Mouse (Mus musculus): Measurements from ENCODE around the gene Slc35d3. TPM values are rescaled to one million over a fixed set of nuclear protein-coding genes. Genes with fewer than 3 reads are reported as not detected.

The Slc35d3 gene
- 1 to 10 TPM; 1.7 to 3.2 TPM for total RNA-seq (2021)

GRCm38 (mm10) chr10:19850998-19851691 is at the start of gene Slc35d3:
Gene Slc35d3 (minus strand): TSS chr10:19851459.
- intact Hi-C loops (cut with DNase I): no loop called here
- DNase-seq (ENCODE audit: extremely low spot score in 1 of 2, low spot score in 2 of 2): peak; percentile 30 to 50

GRCm38 (mm10) chr10:19900191-19900590 is 48.9 kb upstream of the Slc35d3 start:
- DNase-seq (ENCODE audit: extremely low spot score in 1 of 2, low spot score in 2 of 2): no peak
- intact Hi-C loops (cut with DNase I): no loop called here

DNA sequence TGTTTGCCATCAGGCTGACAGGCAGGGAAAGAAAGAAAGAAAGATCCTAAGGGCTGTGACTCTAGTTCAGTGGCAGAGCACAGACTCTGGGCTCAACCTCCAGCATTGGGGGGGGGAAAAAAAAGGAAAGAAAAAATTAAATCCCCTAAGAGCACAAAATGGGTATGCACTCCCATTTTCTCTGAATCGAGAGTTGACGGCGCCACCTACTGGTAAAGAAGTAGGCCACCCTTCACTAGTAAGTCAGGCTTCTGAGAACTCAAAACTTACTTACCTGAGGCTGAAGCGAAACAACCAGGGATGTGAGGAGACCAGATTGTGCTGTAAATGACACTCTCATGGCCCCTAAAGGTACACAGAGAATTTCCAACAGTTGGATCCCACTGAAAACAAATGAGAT is 42.7 kb upstream of the Slc35d3 start:
- intact Hi-C loops (cut with DNase I): loop anchor here (2.0 to 5.0 kb wide), 2 partner anchors 182 to 653 kb away; partner anchors contain the start of gene Il20ra
- DNase-seq (ENCODE audit: extremely low spot score in 1 of 2, low spot score in 2 of 2): peak; percentile 32 to 33

GRCm38 (mm10) chr10:19893146-19893545 is 41.9 kb upstream of the Slc35d3 start:
- intact Hi-C loops (cut with DNase I): loop anchor here (5.0 kb wide), 1 partner anchor 181 kb away; the partner anchor contains the start of gene Il20ra

GRCm38 (mm10) chr10:19891686-19892085 is 40.4 kb upstream of the Slc35d3 start:
- intact Hi-C loops (cut with DNase I): loop anchor here (5.0 kb wide), 1 partner anchor 179 kb away; the partner anchor contains the start of gene Il20ra
- DNase-seq (ENCODE audit: extremely low spot score in 1 of 2, low spot score in 2 of 2): no peak

More at GRCm38 (mm10) chr10:19893146-19893545, 41.9 kb upstream of the Slc35d3 start:
- no peak for DNase-seq (ENCODE audit: extremely low spot score in 1 of 2, low spot score in 2 of 2)

DNA sequence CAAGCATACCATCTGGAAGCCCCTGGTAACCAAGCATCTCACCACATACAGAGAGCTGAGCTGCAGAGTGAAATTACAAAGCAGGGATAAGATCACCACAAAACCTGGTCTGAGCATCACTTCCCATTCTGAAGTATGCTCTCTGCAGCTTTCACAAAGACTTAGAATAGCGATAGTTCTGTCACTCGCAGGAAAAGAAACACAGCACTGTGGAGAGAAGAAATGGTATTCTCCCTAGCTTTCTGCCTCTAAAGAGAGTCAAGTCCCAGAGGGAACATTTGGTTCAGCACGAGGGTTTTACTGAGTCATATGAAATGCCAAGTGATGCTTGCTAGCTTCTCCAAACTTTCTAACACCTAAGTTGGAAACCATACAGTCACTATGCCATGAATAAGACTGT is 38.6 kb upstream of the Slc35d3 start:
- intact Hi-C loops (cut with DNase I): loop anchor here (5.0 kb wide), 1 partner anchor 178 kb away; the partner anchor contains the start of gene Il20ra
- DNase-seq (ENCODE audit: extremely low spot score in 1 of 2, low spot score in 2 of 2): no peak

GRCm38 (mm10) chr10:19886249-19886648 is 35.0 kb upstream of the Slc35d3 start:
- no peak for DNase-seq (ENCODE audit: extremely low spot score in 1 of 2, low spot score in 2 of 2)
- intact Hi-C loops (cut with DNase I): no loop called here

DNA sequence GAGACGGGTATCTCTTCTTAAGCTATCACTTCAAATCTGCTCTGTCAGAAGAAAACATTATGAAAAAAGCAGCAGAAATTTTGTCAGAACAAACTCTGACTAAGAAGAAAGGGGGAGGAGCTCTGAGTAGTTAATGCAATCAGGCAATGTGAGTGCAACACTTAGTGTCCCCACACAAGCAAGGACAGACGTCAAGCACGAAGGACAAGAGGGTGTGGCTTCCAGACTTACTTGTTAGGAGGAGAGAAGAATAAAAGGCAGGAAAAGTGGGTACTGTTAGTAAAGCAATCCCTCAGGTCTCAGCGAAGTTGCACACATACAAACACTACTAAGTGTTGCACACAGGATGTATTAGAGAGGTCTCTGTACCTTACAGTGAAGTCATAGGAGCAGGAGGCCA is 33.1 kb upstream of the Slc35d3 start:
- intact Hi-C loops (cut with DNase I): no loop called here

DNA sequence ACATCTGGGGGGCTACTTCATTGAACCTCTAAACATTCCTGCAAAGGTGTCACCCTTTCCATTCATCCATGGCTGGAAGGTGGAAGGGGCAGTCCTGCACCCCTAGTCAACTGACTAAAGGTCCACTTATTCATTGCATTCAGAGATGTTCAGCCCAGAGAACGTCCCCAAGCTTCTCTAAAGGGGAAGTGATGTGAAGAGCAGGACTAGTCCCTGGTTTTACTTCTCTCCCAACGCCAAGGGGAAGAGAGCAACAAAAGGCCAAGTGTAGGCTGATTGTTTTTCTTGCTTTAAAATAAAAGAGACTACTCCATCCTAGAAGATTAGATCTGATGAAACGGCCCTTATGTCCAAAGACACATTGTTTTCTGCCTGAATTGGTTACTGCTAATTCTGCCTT is 29.2 kb upstream of the Slc35d3 start:
- DNase-seq (ENCODE audit: extremely low spot score in 1 of 2, low spot score in 2 of 2): no peak
- intact Hi-C loops (cut with DNase I): no loop called here

More for the DNA sequence above, 33.1 kb upstream of the Slc35d3 start:
- no peak for DNase-seq (ENCODE audit: extremely low spot score in 1 of 2, low spot score in 2 of 2)

- intact Hi-C loops (cut with DNase I): no loop called here
- no peak for DNase-seq (ENCODE audit: extremely low spot score in 1 of 2, low spot score in 2 of 2)
Observed at GRCm38 (mm10) chr10:19879161-19879560, 27.9 kb upstream of the Slc35d3 start.

DNA sequence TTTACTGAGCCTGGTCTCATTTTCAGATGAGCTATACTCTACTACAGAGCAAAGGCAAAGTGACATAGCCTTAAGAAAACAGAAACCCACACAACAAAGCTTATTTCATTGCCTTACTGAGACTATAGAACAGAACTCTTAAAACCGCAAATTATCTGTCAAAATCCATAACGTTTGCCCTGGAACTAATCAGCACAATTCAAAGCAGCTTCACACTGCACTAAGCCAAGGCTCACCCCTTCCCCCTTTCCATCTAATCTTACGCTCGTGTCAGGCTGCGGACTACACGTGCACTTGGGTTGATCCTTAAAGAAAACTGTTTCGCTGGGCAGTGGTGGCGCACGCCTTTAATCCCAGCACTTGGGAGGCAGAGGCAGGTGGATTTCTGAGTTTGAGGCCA is 26.4 kb upstream of the Slc35d3 start:
- intact Hi-C loops (cut with DNase I): no loop called here
- DNase-seq (ENCODE audit: extremely low spot score in 1 of 2, low spot score in 2 of 2): no peak

GRCm38 (mm10) chr10:19877257-19877656 is 26.0 kb upstream of the Slc35d3 start:
- no peak for DNase-seq (ENCODE audit: extremely low spot score in 1 of 2, low spot score in 2 of 2)
- intact Hi-C loops (cut with DNase I): no loop called here

GRCm38 (mm10) chr10:19876669-19877068 is 25.4 kb upstream of the Slc35d3 start:
- no peak for DNase-seq (ENCODE audit: extremely low spot score in 1 of 2, low spot score in 2 of 2)
- intact Hi-C loops (cut with DNase I): no loop called here

DNA sequence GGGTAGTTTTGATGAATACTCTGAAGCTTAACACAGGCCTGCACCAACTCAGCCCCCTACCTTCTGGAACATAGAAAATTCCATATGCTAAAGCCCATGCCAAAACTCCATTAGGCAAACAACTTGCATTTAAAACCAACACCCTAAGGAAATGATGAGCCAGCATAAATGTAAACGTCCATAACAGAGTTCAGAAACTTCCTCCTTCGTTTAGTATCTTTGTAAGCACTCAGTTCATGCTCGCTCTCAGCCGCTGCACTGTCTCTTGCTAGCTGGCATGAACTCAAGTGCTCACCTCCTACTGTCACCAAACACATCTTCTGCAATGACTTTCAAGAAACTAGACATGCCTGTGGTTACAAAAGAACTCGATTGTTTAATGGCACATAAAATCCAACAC is 24.1 kb upstream of the Slc35d3 start:
- intact Hi-C loops (cut with DNase I): no loop called here

GRCm38 (mm10) chr10:19855597-19856306 is 4.5 kb upstream of the Slc35d3 start:
- intact Hi-C loops (cut with DNase I): no loop called here
- DNase-seq (ENCODE audit: extremely low spot score in 1 of 2, low spot score in 2 of 2): no peak

More for the DNA sequence above, 24.1 kb upstream of the Slc35d3 start:
- no peak for DNase-seq (ENCODE audit: extremely low spot score in 1 of 2, low spot score in 2 of 2)

- no peak for DNase-seq (ENCODE audit: extremely low spot score in 1 of 2, low spot score in 2 of 2)
- intact Hi-C loops (cut with DNase I): no loop called here
Observed at GRCm38 (mm10) chr10:19853609-19854008, 2.4 kb upstream of the Slc35d3 start.

DNA sequence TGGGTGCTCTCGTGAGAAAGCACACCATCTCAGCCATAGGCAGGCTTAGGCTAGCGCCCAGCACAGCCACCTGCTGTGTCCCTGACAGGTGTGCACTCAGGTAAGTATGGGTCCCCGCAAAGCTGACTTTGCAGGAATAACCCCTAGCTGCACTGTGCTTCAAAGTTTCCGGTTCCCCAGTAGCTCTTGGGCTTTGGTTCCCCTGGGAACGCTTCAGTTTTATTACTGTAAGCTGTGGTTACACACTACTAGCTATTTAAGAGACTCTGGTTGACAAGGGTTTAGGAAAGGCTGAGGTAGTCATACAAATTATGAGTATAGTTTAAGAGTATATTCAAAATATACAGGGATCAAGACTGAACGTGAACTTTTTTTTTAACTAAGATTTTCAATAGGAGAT is 1.5 kb upstream of the Slc35d3 start:
- no peak for DNase-seq (ENCODE audit: extremely low spot score in 1 of 2, low spot score in 2 of 2)
- intact Hi-C loops (cut with DNase I): no loop called here

- peak in 1 of 2 experiments; percentile 37 for DNase-seq (ENCODE audit: extremely low spot score in 1 of 2, low spot score in 2 of 2)
- intact Hi-C loops (cut with DNase I): no loop called here
Observed at GRCm38 (mm10) chr10:19850544-19850997, 688 bp downstream of the Slc35d3 start.

DNA sequence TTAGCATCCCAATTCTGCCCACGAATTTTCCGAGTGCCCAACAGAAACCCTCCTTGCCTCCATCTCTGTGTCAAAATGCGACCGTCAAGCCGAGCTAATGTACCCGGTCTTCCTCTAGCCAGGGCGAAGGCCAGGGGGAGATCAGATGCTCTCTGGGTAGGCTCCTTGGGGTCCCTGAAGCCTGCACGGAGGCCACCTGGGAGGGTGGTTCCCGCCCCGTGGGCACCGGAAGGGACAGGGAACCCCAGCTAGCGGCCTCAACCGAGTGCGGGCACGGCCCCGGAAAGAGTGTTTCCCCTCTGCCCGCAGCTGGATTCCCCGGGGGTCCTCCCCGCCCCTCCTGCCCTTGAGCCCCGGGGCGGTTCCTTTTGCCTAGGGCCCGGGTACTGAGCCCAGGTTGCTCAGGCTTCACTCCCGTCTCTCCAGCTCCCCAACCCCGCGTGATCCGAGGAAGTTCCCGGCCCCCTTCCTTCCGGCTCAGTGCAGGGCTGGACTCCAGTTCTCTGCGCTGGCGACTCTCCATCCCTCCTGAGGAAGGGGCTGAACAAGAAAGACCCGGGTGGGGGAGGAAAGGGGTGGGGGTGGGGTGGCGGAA is 1.4 kb downstream of the Slc35d3 start:
- intact Hi-C loops (cut with DNase I): no loop called here
- peak in 1 of 2 experiments; percentile 33 for DNase-seq (ENCODE audit: extremely low spot score in 1 of 2, low spot score in 2 of 2)
